Mouse (Mus musculus): Measurements from ENCODE around the gene Iqgap2. TPM values are rescaled to one million over a fixed set of nuclear protein-coding genes. Genes with fewer than 3 reads are reported as not detected.
A peak's percentile ranks its signal among the peaks of the same experiment; 100 is the strongest.

Iqgap2 gene
- total RNA-seq, 1 experiment from 2014 or later: 147 TPM

DNA sequence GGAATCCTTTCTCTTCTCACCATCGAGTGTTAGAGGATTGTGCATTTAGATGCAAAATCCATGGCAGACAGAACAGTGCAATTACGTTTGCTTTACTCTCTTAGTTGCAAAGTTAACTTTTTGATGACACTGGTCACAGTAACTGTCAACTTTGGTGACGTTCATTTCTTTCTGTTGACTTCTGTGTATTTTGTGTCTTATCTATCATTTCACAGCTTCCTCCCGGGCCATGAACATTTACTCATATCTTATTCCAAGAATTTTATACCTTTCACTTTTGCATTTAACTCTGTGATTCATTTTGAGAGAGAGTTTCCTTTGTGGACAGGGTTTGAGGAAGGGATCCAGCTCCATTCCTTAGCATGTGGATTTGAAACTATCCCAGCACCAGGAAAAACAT, 238.0 kb downstream of the Iqgap2 start:
- no peak for DNase-seq

DNA sequence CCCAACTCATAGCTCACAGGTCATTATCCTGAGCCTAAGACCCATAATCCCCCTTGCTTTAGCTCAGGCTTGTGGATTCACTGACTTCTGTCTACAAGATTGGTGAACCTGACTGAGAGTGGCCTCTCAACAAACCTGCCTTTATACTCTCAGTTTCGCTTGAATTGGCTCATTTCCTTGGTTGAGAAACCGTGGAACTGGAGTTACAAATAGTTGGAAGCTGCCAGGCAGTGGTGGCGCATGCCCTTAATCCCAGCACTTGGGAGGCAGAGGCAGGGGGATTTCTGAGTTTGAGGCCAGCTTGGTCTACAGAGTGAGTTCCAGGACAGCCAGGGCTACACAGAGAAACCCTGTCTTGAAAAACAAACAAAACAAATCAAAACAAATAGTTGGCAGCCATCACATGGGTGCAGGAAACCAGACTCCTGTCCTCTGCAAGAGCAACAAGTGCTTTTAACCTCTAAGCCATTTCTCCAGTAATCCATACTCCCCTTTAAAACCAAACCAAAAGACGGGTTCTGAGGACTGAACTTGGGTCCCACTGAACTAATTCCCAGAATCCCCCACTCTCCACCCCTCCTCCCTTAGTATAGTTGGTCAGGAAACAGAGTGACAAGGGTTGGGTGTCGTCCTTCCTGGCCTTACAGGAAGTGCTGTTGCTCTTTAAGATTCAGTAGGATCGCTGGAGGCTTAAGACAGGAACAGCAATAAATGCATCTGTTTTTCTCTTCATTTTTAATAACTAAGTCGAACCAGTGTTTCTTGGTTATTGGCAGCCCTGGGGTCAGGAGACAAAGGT, 239.7 kb downstream of the Iqgap2 start:
- no peak for DNase-seq

DNA sequence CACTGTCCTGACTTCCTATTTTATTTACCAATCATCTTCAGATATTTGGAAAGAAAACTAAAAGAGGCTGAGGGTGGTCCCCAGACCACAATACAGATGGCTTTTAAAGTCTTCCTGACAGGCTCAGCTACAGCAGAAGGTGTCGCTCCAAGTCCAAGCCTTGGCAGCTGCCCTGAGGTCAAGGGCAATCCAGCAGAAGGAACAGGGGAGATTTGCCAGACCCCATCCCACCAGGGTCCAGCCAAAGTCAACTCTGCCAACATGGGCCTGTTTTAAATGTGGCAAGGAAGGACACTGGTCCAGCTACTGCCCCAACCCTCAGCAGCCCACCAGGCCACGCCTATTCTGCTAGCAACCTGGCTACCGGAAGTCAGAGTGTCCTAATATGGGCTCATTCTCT, 241.8 kb downstream of the Iqgap2 start:
- DNase-seq: no peak

DNA sequence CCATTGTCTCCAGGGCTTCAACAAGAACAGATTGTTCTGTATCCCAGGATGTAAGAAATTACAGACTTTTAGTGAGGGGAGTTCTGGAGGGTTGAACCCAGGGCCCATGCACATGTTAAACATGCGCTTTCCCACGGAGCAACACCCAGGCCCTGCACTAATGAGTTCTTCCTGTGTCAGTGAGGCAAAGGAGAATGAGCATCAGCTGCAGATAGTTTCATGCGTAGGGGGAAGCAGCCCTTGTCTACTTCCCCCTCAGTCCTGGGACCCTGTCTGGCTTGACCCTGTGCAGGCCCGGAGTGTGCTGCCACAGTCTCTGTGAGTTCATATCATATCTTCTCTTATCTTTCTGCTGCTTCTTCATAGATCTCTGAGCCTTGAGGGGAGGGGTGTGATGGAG, 244.5 kb downstream of the Iqgap2 start:
- no peak for DNase-seq

GRCm38 (mm10) chr13:95646687-95647111, 245.0 kb downstream of the Iqgap2 start:
- no peak for DNase-seq

DNA sequence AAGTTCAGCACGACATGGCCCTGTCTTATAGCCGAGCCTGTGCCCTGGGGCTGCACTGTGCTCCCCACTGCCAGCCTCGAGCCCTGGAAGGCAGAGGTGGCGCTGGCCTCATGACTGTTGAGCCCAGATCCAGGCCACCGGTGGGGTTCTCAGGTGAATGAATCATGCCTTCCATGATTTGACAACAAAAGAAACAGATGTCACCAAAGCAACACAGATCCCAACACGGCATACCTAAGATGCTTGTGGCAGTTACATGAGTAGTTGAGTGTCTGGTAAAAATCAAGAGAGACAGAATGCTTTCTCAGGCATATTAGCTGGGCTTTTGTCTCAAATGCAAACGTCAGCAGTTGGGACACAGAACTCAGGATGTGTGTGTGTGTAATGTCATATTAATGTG, 248.0 kb downstream of the Iqgap2 start:
- DNase-seq: no peak

GRCm38 (mm10) chr13:95641061-95641986, 250.4 kb downstream of the Iqgap2 start:
- DNase-seq: no peak

DNA sequence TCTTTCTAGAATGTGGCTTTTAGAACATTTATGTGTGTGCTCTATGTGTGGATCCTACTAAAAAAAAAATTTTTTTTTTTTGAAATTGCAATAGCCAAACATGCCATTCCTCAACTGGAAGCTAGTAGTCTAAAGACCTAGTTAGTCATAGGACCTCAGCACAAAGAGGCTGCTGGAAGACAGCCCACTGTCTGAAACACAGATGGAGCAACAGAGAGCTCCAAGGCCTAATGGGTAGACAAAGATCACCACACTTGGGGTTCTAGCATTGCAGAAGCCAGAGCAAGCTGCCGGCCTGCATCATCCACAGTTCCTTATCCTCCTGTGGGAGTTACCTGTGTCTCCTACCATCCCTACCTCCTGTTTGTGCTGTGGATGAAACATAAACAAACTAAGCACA, 251.3 kb downstream of the Iqgap2 start:
- DNase-seq: peak; percentile 21

DNA sequence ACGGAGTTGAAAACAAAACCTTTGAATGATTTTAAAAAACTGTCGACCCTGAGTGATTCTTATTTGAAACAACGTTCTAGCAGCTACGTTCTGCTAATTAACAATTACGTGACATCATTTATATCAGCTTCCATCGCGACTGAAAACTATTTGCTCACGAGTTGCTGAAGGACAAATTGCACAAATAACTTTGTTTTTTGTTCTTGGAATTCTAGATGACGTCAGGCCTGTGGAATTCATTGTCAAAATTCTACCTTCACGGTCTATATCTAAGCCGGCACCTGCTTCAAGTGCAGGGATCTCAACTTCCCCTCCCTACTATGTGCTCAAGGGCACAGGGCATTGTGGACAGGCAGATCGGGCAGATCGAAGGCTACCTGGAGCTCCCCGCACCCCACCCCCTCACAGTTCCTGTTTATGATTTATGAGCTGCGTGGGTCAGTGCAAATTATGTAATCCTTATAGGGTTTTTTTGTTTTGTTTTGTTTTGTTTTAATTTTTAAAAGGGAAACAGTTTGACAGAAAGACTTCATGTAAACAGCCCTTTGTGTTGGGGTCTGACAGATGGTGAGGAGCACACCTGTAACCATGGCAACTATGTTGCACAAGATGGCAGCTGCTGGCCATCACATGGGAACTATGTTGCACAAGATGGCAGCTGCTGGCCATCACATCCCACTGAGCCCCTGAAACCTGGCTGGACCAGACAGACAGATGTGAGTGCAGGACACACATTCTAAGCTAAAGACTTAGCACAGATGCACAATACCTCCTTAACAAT, 252.2 kb downstream of the Iqgap2 start:
- DNase-seq: no peak

GRCm38 (mm10) chr13:95638894-95639293, 252.8 kb downstream of the Iqgap2 start:
- peak; percentile 25 for DNase-seq

GRCm38 (mm10) chr13:95637737-95638136, 254.0 kb downstream of the Iqgap2 start:
- no peak for DNase-seq

- DNase-seq: no peak
Observed at GRCm38 (mm10) chr13:95635301-95635700, 256.4 kb downstream of the Iqgap2 start.

GRCm38 (mm10) chr13:95634451-95634850, 257.3 kb downstream of the Iqgap2 start:
- no peak for DNase-seq

DNA sequence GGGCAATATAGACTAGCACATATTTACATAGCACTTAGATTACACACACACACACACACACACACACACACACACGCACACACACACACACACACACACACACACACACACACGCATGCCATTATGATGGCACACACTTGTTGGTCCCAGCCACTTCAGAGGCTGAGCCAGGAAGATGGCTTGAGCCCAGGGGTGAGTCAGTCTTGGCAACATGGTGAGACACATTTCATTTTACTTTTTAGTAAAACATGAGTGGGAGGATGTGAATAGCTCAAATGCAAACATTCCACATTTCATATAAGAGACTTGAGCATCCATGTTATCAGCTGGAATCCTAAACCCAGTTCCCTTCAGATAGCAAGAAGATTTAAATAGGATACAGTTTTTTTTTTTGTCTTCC, 258.3 kb downstream of the Iqgap2 start:
- DNase-seq: peak; percentile 43

- no peak for DNase-seq
Observed at GRCm38 (mm10) chr13:95632144-95632543, 259.6 kb downstream of the Iqgap2 start.

- DNase-seq: no peak
Observed at GRCm38 (mm10) chr13:95630747-95631146, 261.0 kb downstream of the Iqgap2 start.

- DNase-seq: no peak
Observed at GRCm38 (mm10) chr13:95629751-95630150, 262.0 kb downstream of the Iqgap2 start.

- no peak for DNase-seq
Observed at GRCm38 (mm10) chr13:95626696-95627095, 265.0 kb downstream of the Iqgap2 start.

GRCm38 (mm10) chr13:95623042-95623441, 268.7 kb downstream of the Iqgap2 start:
- no peak for DNase-seq

GRCm38 (mm10) chr13:95621563-95621962, 270.2 kb downstream of the Iqgap2 start:
- DNase-seq: no peak

DNA sequence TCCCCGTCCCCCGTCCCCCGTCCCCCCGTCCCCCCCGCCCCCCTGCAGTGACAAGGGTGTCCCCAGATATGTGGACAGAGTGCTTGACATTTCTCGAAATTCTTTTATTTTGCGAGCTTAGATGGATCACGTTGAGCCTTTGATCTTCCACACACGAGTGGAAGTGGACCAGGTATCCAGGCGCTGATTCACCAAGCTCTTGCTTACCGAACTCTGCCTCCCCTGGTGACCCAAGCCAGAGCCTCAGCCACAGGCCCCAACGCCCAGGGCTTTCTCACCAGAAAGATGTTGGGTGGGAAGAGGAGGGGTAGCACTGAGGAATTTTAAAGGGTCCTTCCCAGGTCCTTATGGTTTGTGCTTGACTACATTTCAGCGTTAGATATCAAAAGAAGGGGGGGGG, 272.9 kb downstream of the Iqgap2 start:
- no peak for DNase-seq

DNA sequence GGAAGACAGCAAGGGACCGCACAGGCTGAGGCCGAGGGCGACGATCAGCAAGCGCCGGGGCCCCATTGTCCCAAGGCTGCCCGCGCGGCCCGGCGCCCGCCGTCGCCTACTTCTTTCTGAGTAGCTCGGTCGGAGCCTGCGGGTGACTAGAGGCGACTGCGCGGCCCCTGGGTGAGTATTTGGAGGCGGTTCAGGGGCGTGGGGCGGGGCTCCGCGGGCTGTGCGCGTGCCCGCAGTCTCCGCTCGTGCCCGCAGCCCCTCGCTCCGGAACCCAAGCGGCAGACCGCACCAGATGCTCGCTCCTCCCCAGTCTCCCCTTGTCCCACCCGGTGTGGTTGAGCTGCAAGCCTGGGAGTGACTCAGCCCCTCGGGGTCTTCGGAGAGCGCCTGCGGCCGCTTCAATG, 273.4 kb downstream of the Iqgap2 start, which contains the start of gene F2r:
TSS of gene F2r (minus strand) at position 179 of the 404 bp plus-strand sequence.
- DNase-seq: peak; percentile 91

Measured in adrenal gland, postnatal 25 days (tissue).